In the genomic region with DNA sequence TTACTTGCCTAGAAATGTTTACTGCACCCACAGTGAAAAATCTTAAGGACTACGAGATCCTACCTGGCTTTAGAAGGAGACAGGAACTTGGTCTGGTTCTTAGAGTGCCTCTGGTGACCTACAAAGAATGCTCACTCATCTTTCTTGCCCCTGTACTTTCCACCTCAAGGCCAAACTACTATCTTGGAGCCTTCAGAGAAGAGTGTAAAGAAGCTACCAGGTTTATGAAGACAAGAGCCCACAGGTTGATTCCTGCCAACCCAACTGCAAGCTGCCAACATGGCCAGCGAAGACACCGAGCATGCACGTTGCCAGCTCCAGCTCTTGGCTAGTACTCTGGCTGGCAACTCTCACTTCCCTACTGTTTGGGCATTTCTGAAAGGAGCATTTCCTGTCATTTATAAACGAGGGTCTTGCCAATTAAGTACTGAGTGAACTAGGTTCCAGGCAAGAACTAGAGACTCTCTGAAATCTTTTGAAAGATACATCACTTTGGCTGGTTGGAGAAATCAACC, we compare ENCODE assay signal across 9 mouse cellular contexts. TPM values are rescaled to one million over a fixed set of nuclear protein-coding genes. Genes with fewer than 3 reads are reported as not detected.
DNase-seq lines count a peak whose midpoint lies in the region; ATAC-seq and TF ChIP-seq lines count a peak whose summit lies in the region.
"Had no signal": no experiment of that assay in that cellular context is flagged by ENCODE, and none has a peak within 500 bp of the region (broad histone marks: within the 10 kb centered on the region; RNA-seq: fewer than 3 reads in every experiment).

No protein-coding gene starts in this region.

- peaks cover 18% of the 10 kb centered on the region for H3K4me1 ChIP-seq in embryonic facial prominence, embryonic 13.5 days
- H3K4me1 ChIP-seq in embryonic facial prominence, embryonic 10.5 days: no peaks in the 10 kb centered on the region
- H3K4me1 ChIP-seq in liver, embryonic 12.5 days: peaks cover 9% of the 10 kb centered on the region; the same call in 1 of the 2 replicates
- H3K4me1 ChIP-seq in liver, embryonic 11.5 days (replicated peaks; ENCODE audit: control insufficient read depth, insufficient read depth, low read length): no peaks in the 10 kb centered on the region
- no peaks in the 10 kb centered on the region; the same call in 1 of the 2 replicates for H3K4me1 ChIP-seq in midbrain, postnatal 0 days (ENCODE audit: insufficient read depth, low read length)

- WGBS in embryonic facial prominence, embryonic 13.5 days: 87% methylated on average over 5 of the region's 5 CpGs
- 90% methylated on average over 5 of the region's 5 CpGs for WGBS in embryonic facial prominence, embryonic 10.5 days
- WGBS in liver, embryonic 12.5 days (ENCODE audit: insufficient replicate concordance): 78% methylated on average over 5 of the region's 5 CpGs
- WGBS in liver, embryonic 11.5 days: 80% methylated on average over 5 of the region's 5 CpGs
- WGBS in midbrain, postnatal 0 days: 63% methylated on average over 5 of the region's 5 CpGs

- H3K9me3 ChIP-seq in embryonic facial prominence, embryonic 13.5 days: no peaks in the 10 kb centered on the region
- H3K9me3 ChIP-seq in embryonic facial prominence, embryonic 10.5 days: no peaks in the 10 kb centered on the region
- no peaks in the 10 kb centered on the region for H3K9me3 ChIP-seq in liver, embryonic 12.5 days (replicated peaks)
- no peaks in the 10 kb centered on the region for H3K9me3 ChIP-seq in liver, embryonic 11.5 days (ENCODE audit: control insufficient read depth, low read length)
- H3K9me3 ChIP-seq in midbrain, postnatal 0 days (ENCODE audit: low read length): no peaks in the 10 kb centered on the region
- H3K9me3 ChIP-seq: liver, embryonic 13.5 days had no signal

- H3K36me3 ChIP-seq in embryonic facial prominence, embryonic 13.5 days: peaks cover 58% of the 10 kb centered on the region
- peaks cover 100% of the 10 kb centered on the region for H3K36me3 ChIP-seq in embryonic facial prominence, embryonic 10.5 days (replicated peaks)
- H3K36me3 ChIP-seq in liver, embryonic 12.5 days: peaks cover 85% of the 10 kb centered on the region
- H3K36me3 ChIP-seq in liver, embryonic 11.5 days (ENCODE audit: control insufficient read depth, insufficient read depth, low read length): peaks cover 18% of the 10 kb centered on the region
- 0 out of 2 replicates have a peak, but pooled peaks cover 5% of the 10 kb centered on the region for H3K36me3 ChIP-seq in midbrain, postnatal 0 days (ENCODE audit: insufficient read depth, low read length)

- no peak overlapping the region for H3K9ac ChIP-seq in embryonic facial prominence, embryonic 13.5 days
- H3K9ac ChIP-seq in liver, embryonic 12.5 days: no peak overlapping the region
- no peak overlapping the region for H3K9ac ChIP-seq in liver, embryonic 11.5 days (ENCODE audit: low read depth, low read length)
- no peak overlapping the region for H3K9ac ChIP-seq in midbrain, postnatal 0 days (replicated peaks; ENCODE audit: low read length, poor library complexity, severe bottlenecking)
- H3K9ac ChIP-seq: liver, embryonic 13.5 days had no signal

- no peak for ATAC-seq in embryonic facial prominence, embryonic 13.5 days (ENCODE audit: insufficient number of reproducible peaks, insufficient read depth, low FRiP score, low TSS enrichment, low read depth)
- no peak for ATAC-seq in liver, embryonic 12.5 days
- ATAC-seq in liver, embryonic 11.5 days (replicated peaks; ENCODE audit: low FRiP score): no peak
- ATAC-seq in midbrain, postnatal 0 days (ENCODE audit: low FRiP score): no peak

- no peak for DNase-seq in embryonic facial prominence, embryonic 10.5 days (ENCODE audit: low spot score)
- DNase-seq in liver, embryonic 11.5 days (ENCODE audit: low spot score): no peak
- DNase-seq in heart, adult 9 months (ENCODE audit: low spot score in 2 of 2): peak; percentile 8 to 15
- DNase-seq in midbrain, postnatal 0 days (ENCODE audit: low spot score): peak; percentile 26
- no peak for DNase-seq in left cerebral cortex, adult 18-20 months (ENCODE audit: low spot score in 2 of 2)
- DNase-seq in urinary bladder, postnatal 4 days (ENCODE audit: low spot score in 2 of 2): no peak
- DNase-seq: liver, embryonic 13.5 days had no signal

- H3K27me3 ChIP-seq in embryonic facial prominence, embryonic 13.5 days: no peaks in the 10 kb centered on the region
- H3K27me3 ChIP-seq in embryonic facial prominence, embryonic 10.5 days (replicated peaks; ENCODE audit: low read depth, poor library complexity, severe bottlenecking): no peaks in the 10 kb centered on the region
- H3K27me3 ChIP-seq in liver, embryonic 12.5 days (replicated peaks): no peaks in the 10 kb centered on the region
- no peaks in the 10 kb centered on the region for H3K27me3 ChIP-seq in liver, embryonic 11.5 days (replicated peaks; ENCODE audit: control insufficient read depth, insufficient read depth, low read length)
- no peaks in the 10 kb centered on the region for H3K27me3 ChIP-seq in midbrain, postnatal 0 days (ENCODE audit: insufficient read depth, low read length)
- H3K27me3 ChIP-seq: liver, embryonic 13.5 days had no signal

- peak overlapping the region; percentile 67 for H3K27ac ChIP-seq in embryonic facial prominence, embryonic 13.5 days
- H3K27ac ChIP-seq in embryonic facial prominence, embryonic 10.5 days (replicated peaks): no peak overlapping the region
- H3K27ac ChIP-seq in liver, embryonic 12.5 days: peak overlapping the region; percentile 4; the same call in 1 of the 2 replicates
- no peak overlapping the region for H3K27ac ChIP-seq in liver, embryonic 11.5 days (ENCODE audit: low read depth, low read length)
- no peak overlapping the region; the same call in 1 of the 2 replicates for H3K27ac ChIP-seq in midbrain, postnatal 0 days (ENCODE audit: low read depth, low read length)
- H3K27ac ChIP-seq: liver, embryonic 13.5 days had no signal

- 0 out of 2 replicates have a peak overlapping the region, but pooled peaks have one; percentile 16 for H3K4me2 ChIP-seq in embryonic facial prominence, embryonic 13.5 days
- no peak overlapping the region for H3K4me2 ChIP-seq in liver, embryonic 12.5 days
- no peak overlapping the region for H3K4me2 ChIP-seq in liver, embryonic 11.5 days
- no peak overlapping the region for H3K4me2 ChIP-seq in midbrain, postnatal 0 days (ENCODE audit: low read depth, low read length, poor library complexity, severe bottlenecking)
- H3K4me2 ChIP-seq: liver, embryonic 13.5 days had no signal

- no peak overlapping the region for H3K4me3 ChIP-seq in embryonic facial prominence, embryonic 13.5 days
- no peak overlapping the region for H3K4me3 ChIP-seq in embryonic facial prominence, embryonic 10.5 days
- no peak overlapping the region for H3K4me3 ChIP-seq in liver, embryonic 12.5 days
- H3K4me3 ChIP-seq in liver, embryonic 11.5 days (ENCODE audit: low read depth, low read length): no peak overlapping the region
- H3K4me3 ChIP-seq in midbrain, postnatal 0 days (ENCODE audit: low read depth, low read length): no peak overlapping the region
- H3K4me3 ChIP-seq: liver, embryonic 13.5 days had no signal

- TF ChIP-seq CTCF in midbrain, postnatal 0 days (IDR thresholded peaks at IDR 0.05): no peak

RNA-seq across cellular contexts. Expression of a gene that starts 24.1 kb away (rescaled TPM):
- 83.8 and 87.9 TPM in 2 replicates for polyA plus RNA-seq in embryonic facial prominence, embryonic 13.5 days (2015; fragmentation: Nextera tagmentation; extraction: Ambion mirVana)
- 74.1 and 77.2 TPM in 2 replicates for polyA plus RNA-seq in embryonic facial prominence, embryonic 10.5 days (2016; fragmentation: Nextera tagmentation; extraction: Ambion mirVana)
- polyA plus RNA-seq in liver, embryonic 12.5 days (2016; fragmentation: Nextera tagmentation; extraction: Ambion mirVana): 47.9 and 52.9 TPM in 2 replicates
- 67.6 and 68.6 TPM in 2 replicates for polyA plus RNA-seq in liver, embryonic 11.5 days (2014; fragmentation: Nextera tagmentation; extraction: Ambion mirVana)
- 32.0 and 47.7 TPM in 2 replicates for total RNA-seq in midbrain, postnatal 0 days (2014; rRNA removed)
- polyA plus RNA-seq in midbrain, postnatal 0 days (2015; fragmentation: Nextera tagmentation; extraction: Ambion mirVana): 90.6 and 92.3 TPM in 2 replicates
- 10 to 100 TPM; 23.8 to 34.4 TPM for total RNA-seq in left cerebral cortex, adult 18-20 months (2021)

Comparison
In these comparisons a context has a peak if more than half of its experiments do, and no peak if none do; other contexts are left out.
1. H3K27ac ChIP-seq: peak in embryonic facial prominence, embryonic 13.5 days (single experiment) and liver, embryonic 12.5 days (single experiment); none in embryonic facial prominence, embryonic 10.5 days (single experiment), liver, embryonic 11.5 days (single experiment) and midbrain, postnatal 0 days (single experiment).
2. DNase-seq: peak in heart, adult 9 months (2 of 2) and midbrain, postnatal 0 days (single experiment); none in embryonic facial prominence, embryonic 10.5 days (single experiment), liver, embryonic 11.5 days (single experiment), left cerebral cortex, adult 18-20 months (0 of 2) and urinary bladder, postnatal 4 days (0 of 2).